Mouse (Mus musculus): ENCODE measurements around the gene Ap5z1. TPM values are rescaled to one million over a fixed set of nuclear protein-coding genes. Genes with fewer than 3 reads are reported as not detected.

Gene Ap5z1
- polyA plus RNA-seq, 1 experiment = 7.9 TPM

- peaks cover 4% of the 10 kb centered on the region for H3K4me1 ChIP-seq (ENCODE audit: control insufficient read depth, insufficient read depth, low read length)
- TF ChIP-seq POLR2A (IDR thresholded peaks at IDR 0.05; ENCODE audit: insufficient read depth, low read length) (no peak), EP300 (IDR thresholded peaks at IDR 0.05; ENCODE audit: insufficient read depth, low read depth, low read length) (no peak), CTCF (IDR thresholded peaks at IDR 0.05; ENCODE audit: low read depth, low read length) (no peak)
- H3K27ac ChIP-seq (ENCODE audit: insufficient read depth, low read length) = no peak overlapping the region
- H3K4me3 ChIP-seq (ENCODE audit: low read depth, low read length) = no peak overlapping the region
- no peak overlapping the region for H3K9ac ChIP-seq (ENCODE audit: low read depth, poor library complexity, severe bottlenecking)
- no peaks in the 10 kb centered on the region for H3K36me3 ChIP-seq (ENCODE audit: control insufficient read depth, insufficient read depth, low read length, poor library complexity, severe bottlenecking)
- no peaks in the 10 kb centered on the region for H3K9me3 ChIP-seq (replicated peaks; ENCODE audit: control insufficient read depth, insufficient read depth, low read length, poor library complexity, severe bottlenecking)
- no peaks in the 10 kb centered on the region for H3K27me3 ChIP-seq (ENCODE audit: control insufficient read depth, insufficient read depth, low read length, poor library complexity, severe bottlenecking)
These were observed 45.3 kb upstream of the Ap5z1 start for GRCm38 (mm10) chr5:142418419-142418818.

GRCm38 (mm10) chr5:142420317-142420716, 43.4 kb upstream of the Ap5z1 start:
- no peak overlapping the region for H3K4me3 ChIP-seq (ENCODE audit: low read depth, low read length)
- H3K36me3 ChIP-seq (ENCODE audit: control insufficient read depth, insufficient read depth, low read length, poor library complexity, severe bottlenecking) = no peaks in the 10 kb centered on the region
- H3K4me1 ChIP-seq (ENCODE audit: control insufficient read depth, insufficient read depth, low read length) = peaks cover 2% of the 10 kb centered on the region
- no peaks in the 10 kb centered on the region for H3K27me3 ChIP-seq (ENCODE audit: control insufficient read depth, insufficient read depth, low read length, poor library complexity, severe bottlenecking)
- no peak overlapping the region for H3K9ac ChIP-seq (ENCODE audit: low read depth, poor library complexity, severe bottlenecking)
- no peaks in the 10 kb centered on the region for H3K9me3 ChIP-seq (replicated peaks; ENCODE audit: control insufficient read depth, insufficient read depth, low read length, poor library complexity, severe bottlenecking)
- TF ChIP-seq CTCF (IDR thresholded peaks at IDR 0.05; ENCODE audit: low read depth, low read length) = no peak
- no peak for TF ChIP-seq EP300 (IDR thresholded peaks at IDR 0.05; ENCODE audit: insufficient read depth, low read depth, low read length)
- no peak for TF ChIP-seq POLR2A (IDR thresholded peaks at IDR 0.05; ENCODE audit: insufficient read depth, low read length)
- no peak overlapping the region for H3K27ac ChIP-seq (ENCODE audit: insufficient read depth, low read length)

GRCm38 (mm10) chr5:142420920-142421319, 42.8 kb upstream of the Ap5z1 start:
- Histone ChIP-seq H3K4me1 (ENCODE audit: control insufficient read depth, insufficient read depth, low read length) (peaks cover 2% of the 10 kb centered on the region), H3K27ac (ENCODE audit: insufficient read depth, low read length) (no peak overlapping the region), H3K9me3 (replicated peaks; ENCODE audit: control insufficient read depth, insufficient read depth, low read length, poor library complexity, severe bottlenecking) (no peaks in the 10 kb centered on the region), H3K27me3 (ENCODE audit: control insufficient read depth, insufficient read depth, low read length, poor library complexity, severe bottlenecking) (no peaks in the 10 kb centered on the region), H3K4me3 (ENCODE audit: low read depth, low read length) (no peak overlapping the region), H3K36me3 (ENCODE audit: control insufficient read depth, insufficient read depth, low read length, poor library complexity, severe bottlenecking) (no peaks in the 10 kb centered on the region), H3K9ac (ENCODE audit: low read depth, poor library complexity, severe bottlenecking) (no peak overlapping the region)
- no peak for TF ChIP-seq POLR2A (IDR thresholded peaks at IDR 0.05; ENCODE audit: insufficient read depth, low read length)
- TF ChIP-seq CTCF (IDR thresholded peaks at IDR 0.05; ENCODE audit: low read depth, low read length) = no peak
- TF ChIP-seq EP300 (IDR thresholded peaks at IDR 0.05; ENCODE audit: insufficient read depth, low read depth, low read length) = no peak

GRCm38 (mm10) chr5:142421886-142422285, 41.9 kb upstream of the Ap5z1 start:
- no peaks in the 10 kb centered on the region for H3K27me3 ChIP-seq (ENCODE audit: control insufficient read depth, insufficient read depth, low read length, poor library complexity, severe bottlenecking)
- H3K4me3 ChIP-seq (ENCODE audit: low read depth, low read length) = no peak overlapping the region
- no peak for TF ChIP-seq CTCF (IDR thresholded peaks at IDR 0.05; ENCODE audit: low read depth, low read length)
- TF ChIP-seq POLR2A (IDR thresholded peaks at IDR 0.05; ENCODE audit: insufficient read depth, low read length) = no peak
- TF ChIP-seq EP300 (IDR thresholded peaks at IDR 0.05; ENCODE audit: insufficient read depth, low read depth, low read length) = no peak
- no peaks in the 10 kb centered on the region for H3K36me3 ChIP-seq (ENCODE audit: control insufficient read depth, insufficient read depth, low read length, poor library complexity, severe bottlenecking)
- no peaks in the 10 kb centered on the region for H3K9me3 ChIP-seq (replicated peaks; ENCODE audit: control insufficient read depth, insufficient read depth, low read length, poor library complexity, severe bottlenecking)
- no peaks in the 10 kb centered on the region for H3K4me1 ChIP-seq (ENCODE audit: control insufficient read depth, insufficient read depth, low read length)
- no peak overlapping the region for H3K27ac ChIP-seq (ENCODE audit: insufficient read depth, low read length)
- no peak overlapping the region for H3K9ac ChIP-seq (ENCODE audit: low read depth, poor library complexity, severe bottlenecking)

- Histone ChIP-seq H3K36me3 (ENCODE audit: control insufficient read depth, insufficient read depth, low read length, poor library complexity, severe bottlenecking) (no peaks in the 10 kb centered on the region), H3K27ac (ENCODE audit: insufficient read depth, low read length) (no peak overlapping the region), H3K4me3 (ENCODE audit: low read depth, low read length) (no peak overlapping the region), H3K9me3 (replicated peaks; ENCODE audit: control insufficient read depth, insufficient read depth, low read length, poor library complexity, severe bottlenecking) (no peaks in the 10 kb centered on the region), H3K27me3 (ENCODE audit: control insufficient read depth, insufficient read depth, low read length, poor library complexity, severe bottlenecking) (no peaks in the 10 kb centered on the region), H3K4me1 (ENCODE audit: control insufficient read depth, insufficient read depth, low read length) (peaks cover 3% of the 10 kb centered on the region), H3K9ac (ENCODE audit: low read depth, poor library complexity, severe bottlenecking) (no peak overlapping the region)
- TF ChIP-seq CTCF (IDR thresholded peaks at IDR 0.05; ENCODE audit: low read depth, low read length) = no peak
- TF ChIP-seq EP300 (IDR thresholded peaks at IDR 0.05; ENCODE audit: insufficient read depth, low read depth, low read length) = no peak
- no peak for TF ChIP-seq POLR2A (IDR thresholded peaks at IDR 0.05; ENCODE audit: insufficient read depth, low read length)
These were observed 40.6 kb upstream of the Ap5z1 start for GRCm38 (mm10) chr5:142423141-142423540.

- H3K27me3 ChIP-seq (ENCODE audit: control insufficient read depth, insufficient read depth, low read length, poor library complexity, severe bottlenecking) = no peaks in the 10 kb centered on the region
- TF ChIP-seq POLR2A (IDR thresholded peaks at IDR 0.05; ENCODE audit: insufficient read depth, low read length) (no peak), CTCF (IDR thresholded peaks at IDR 0.05; ENCODE audit: low read depth, low read length) (no peak), EP300 (IDR thresholded peaks at IDR 0.05; ENCODE audit: insufficient read depth, low read depth, low read length) (no peak)
- no peak overlapping the region for H3K9ac ChIP-seq (ENCODE audit: low read depth, poor library complexity, severe bottlenecking)
- no peak overlapping the region for H3K27ac ChIP-seq (ENCODE audit: insufficient read depth, low read length)
- H3K4me1 ChIP-seq (ENCODE audit: control insufficient read depth, insufficient read depth, low read length) = peaks cover 3% of the 10 kb centered on the region
- H3K36me3 ChIP-seq (ENCODE audit: control insufficient read depth, insufficient read depth, low read length, poor library complexity, severe bottlenecking) = no peaks in the 10 kb centered on the region
- no peak overlapping the region for H3K4me3 ChIP-seq (ENCODE audit: low read depth, low read length)
- H3K9me3 ChIP-seq (replicated peaks; ENCODE audit: control insufficient read depth, insufficient read depth, low read length, poor library complexity, severe bottlenecking) = no peaks in the 10 kb centered on the region
These were observed 40.0 kb upstream of the Ap5z1 start for GRCm38 (mm10) chr5:142423701-142424100.
